19 mouse cellular contexts compared by ENCODE assay signal in the genomic region with DNA sequence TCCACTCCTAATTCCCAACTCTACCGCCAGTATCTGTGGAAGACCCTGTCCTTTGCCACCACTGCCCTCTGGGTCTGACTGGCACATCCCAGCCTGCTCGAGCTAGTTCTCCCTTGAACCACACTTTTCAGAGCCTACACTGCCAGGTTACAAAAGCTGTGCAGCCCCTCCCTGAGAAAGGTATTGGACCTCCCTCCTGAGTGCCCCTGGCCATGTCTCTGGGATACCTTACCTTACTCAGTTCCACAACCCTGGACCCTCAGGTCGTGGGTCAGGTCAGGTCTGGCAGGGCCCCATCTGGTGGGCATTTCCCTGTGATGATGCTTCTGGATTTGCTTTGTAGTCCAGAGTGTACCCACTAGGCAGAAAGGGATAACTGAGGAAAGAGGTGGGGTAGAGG. TPM values are rescaled to one million over a fixed set of nuclear protein-coding genes. Genes with fewer than 3 reads are reported as not detected.
DNase-seq lines count a peak whose midpoint lies in the region; ATAC-seq lines count a peak whose summit lies in the region.
"Had no signal": no experiment of that assay in that cellular context is flagged by ENCODE, and none has a peak within 500 bp of the region (broad histone marks: within the 10 kb centered on the region; RNA-seq: fewer than 3 reads in every experiment).

No protein-coding gene starts in this region.

- no peak overlapping the region for H3K4me2 ChIP-seq in hindbrain, embryonic 15.5 days
- H3K4me2 ChIP-seq in hindbrain, embryonic 16.5 days (ENCODE audit: low read length), result no peak overlapping the region
- H3K4me2 ChIP-seq in midbrain, embryonic 13.5 days (replicated peaks), result no peak overlapping the region
- no peak overlapping the region for H3K4me2 ChIP-seq in midbrain, embryonic 14.5 days (ENCODE audit: low read length)
- H3K4me2 ChIP-seq: liver, embryonic 12.5 days had no signal

- no peak overlapping the region for H3K9ac ChIP-seq in hindbrain, embryonic 15.5 days
- no peak overlapping the region for H3K9ac ChIP-seq in hindbrain, embryonic 16.5 days (ENCODE audit: low read depth, low read length)
- H3K9ac ChIP-seq in midbrain, embryonic 13.5 days (replicated peaks), result no peak overlapping the region
- no peak overlapping the region for H3K9ac ChIP-seq in midbrain, embryonic 14.5 days (replicated peaks; ENCODE audit: low read length)
- H3K9ac ChIP-seq: embryonic facial prominence, embryonic 15.5 days; liver, embryonic 12.5 days; neural tube, embryonic 13.5 days had no signal

- peak overlapping the region; percentile 81; the same call in 1 of the 2 replicates for H3K27ac ChIP-seq in heart, embryonic 10.5 days
- H3K27ac ChIP-seq in hindbrain, embryonic 15.5 days (replicated peaks), result 0 out of 2 replicates have a peak overlapping the region, but pooled peaks have one; percentile 32
- no peak overlapping the region for H3K27ac ChIP-seq in hindbrain, embryonic 16.5 days (ENCODE audit: low read depth, low read length)
- peak overlapping the region; percentile 69; the same call in 1 of the 2 replicates for H3K27ac ChIP-seq in midbrain, embryonic 13.5 days
- H3K27ac ChIP-seq in midbrain, embryonic 14.5 days (replicated peaks; ENCODE audit: low read depth, low read length), result no peak overlapping the region
- H3K27ac ChIP-seq: embryonic facial prominence, embryonic 15.5 days; layer of hippocampus, adult 2 months; liver, embryonic 12.5 days had no signal

- H3K27me3 ChIP-seq in heart, embryonic 10.5 days (ENCODE audit: insufficient read depth, poor library complexity, severe bottlenecking), result no peaks in the 10 kb centered on the region
- H3K27me3 ChIP-seq in hindbrain, embryonic 15.5 days, result no peaks in the 10 kb centered on the region
- no peaks in the 10 kb centered on the region for H3K27me3 ChIP-seq in hindbrain, embryonic 16.5 days (replicated peaks; ENCODE audit: control insufficient read depth, insufficient read depth, low read length)
- H3K27me3 ChIP-seq in midbrain, embryonic 13.5 days, result no peaks in the 10 kb centered on the region
- no peaks in the 10 kb centered on the region for H3K27me3 ChIP-seq in midbrain, embryonic 14.5 days (ENCODE audit: control insufficient read depth, insufficient read depth, low read length)
- H3K27me3 ChIP-seq: embryonic facial prominence, embryonic 15.5 days; neural tube, embryonic 13.5 days had no signal

- no peak for DNase-seq in heart, embryonic 10.5 days (ENCODE audit: low spot score)
- no peak for DNase-seq in heart, adult 9 months (ENCODE audit: low spot score in 2 of 2)
- DNase-seq in midbrain, embryonic 14.5 days, result no peak
- DNase-seq in layer of hippocampus, adult 11-12 months (ENCODE audit: low spot score), result no peak
- DNase-seq: adrenal gland, postnatal 14 days; gastrocnemius, adult 2 months; kidney, adult 9 months; thymus, postnatal 25 days had no signal

- H3K36me3 ChIP-seq in heart, embryonic 10.5 days, result no peaks in the 10 kb centered on the region
- no peaks in the 10 kb centered on the region for H3K36me3 ChIP-seq in hindbrain, embryonic 15.5 days
- no peaks in the 10 kb centered on the region for H3K36me3 ChIP-seq in hindbrain, embryonic 16.5 days (ENCODE audit: control insufficient read depth, insufficient read depth, low read length)
- H3K36me3 ChIP-seq in midbrain, embryonic 13.5 days, result no peaks in the 10 kb centered on the region
- H3K36me3 ChIP-seq in midbrain, embryonic 14.5 days (ENCODE audit: control insufficient read depth, insufficient read depth, low read length), result no peaks in the 10 kb centered on the region
- H3K36me3 ChIP-seq: embryonic facial prominence, embryonic 15.5 days; G1E; liver, embryonic 12.5 days; neural tube, embryonic 13.5 days had no signal

- no peak for ATAC-seq in hindbrain, embryonic 15.5 days (ENCODE audit: low FRiP score, low read depth)
- ATAC-seq in hindbrain, embryonic 16.5 days, result no peak
- no peak for ATAC-seq in midbrain, embryonic 13.5 days
- no peak for ATAC-seq in midbrain, embryonic 14.5 days (ENCODE audit: low FRiP score, low TSS enrichment)
- ATAC-seq: activated CD4-positive, CD25-positive, alpha-beta regulatory T cell, adult 4 months; CD4-positive, CD25-positive, alpha-beta regulatory T cell, adult 4 months; liver, embryonic 12.5 days had no signal

- no peaks in the 10 kb centered on the region for H3K9me3 ChIP-seq in heart, embryonic 10.5 days
- no peaks in the 10 kb centered on the region for H3K9me3 ChIP-seq in hindbrain, embryonic 15.5 days
- no peaks in the 10 kb centered on the region for H3K9me3 ChIP-seq in hindbrain, embryonic 16.5 days (ENCODE audit: control insufficient read depth, low read length)
- no peaks in the 10 kb centered on the region for H3K9me3 ChIP-seq in midbrain, embryonic 13.5 days
- no peaks in the 10 kb centered on the region for H3K9me3 ChIP-seq in midbrain, embryonic 14.5 days (ENCODE audit: control insufficient read depth, low read length)
- H3K9me3 ChIP-seq: embryonic facial prominence, embryonic 15.5 days; G1E; liver, embryonic 12.5 days; megakaryocyte, embryonic 14.5 days; neural tube, embryonic 13.5 days had no signal

- H3K4me1 ChIP-seq in heart, embryonic 10.5 days, result peaks cover 100% of the 10 kb centered on the region
- H3K4me1 ChIP-seq in hindbrain, embryonic 15.5 days (replicated peaks), result peaks cover 73% of the 10 kb centered on the region
- H3K4me1 ChIP-seq in hindbrain, embryonic 16.5 days (ENCODE audit: control insufficient read depth, insufficient read depth, low read depth, low read length), result peaks cover 57% of the 10 kb centered on the region
- H3K4me1 ChIP-seq in midbrain, embryonic 13.5 days (replicated peaks), result peaks cover 94% of the 10 kb centered on the region
- H3K4me1 ChIP-seq in midbrain, embryonic 14.5 days (ENCODE audit: control insufficient read depth, insufficient read depth, low read length), result peaks cover 62% of the 10 kb centered on the region

- 0 out of 2 replicates have a peak overlapping the region, but pooled peaks have one; percentile 19 for H3K4me3 ChIP-seq in heart, embryonic 10.5 days
- no peak overlapping the region for H3K4me3 ChIP-seq in hindbrain, embryonic 15.5 days
- no peak overlapping the region for H3K4me3 ChIP-seq in hindbrain, embryonic 16.5 days (ENCODE audit: low read length)
- H3K4me3 ChIP-seq in midbrain, embryonic 13.5 days (replicated peaks), result no peak overlapping the region
- H3K4me3 ChIP-seq in midbrain, embryonic 14.5 days (replicated peaks; ENCODE audit: low read depth, low read length), result no peak overlapping the region
- H3K4me3 ChIP-seq: embryonic facial prominence, embryonic 15.5 days; gastrocnemius, adult 2 months; layer of hippocampus, adult 2 months; liver, embryonic 12.5 days; megakaryocyte, embryonic 14.5 days; neural tube, embryonic 13.5 days had no signal

- WGBS in heart, embryonic 10.5 days, result 82% methylated on average over 3 of the region's 3 CpGs
- 83% methylated on average over 3 of the region's 3 CpGs for WGBS in hindbrain, embryonic 15.5 days
- WGBS in hindbrain, embryonic 16.5 days, result 85% methylated on average over 3 of the region's 3 CpGs
- 94% methylated on average over 3 of the region's 3 CpGs for WGBS in midbrain, embryonic 13.5 days
- 86% methylated on average over 3 of the region's 3 CpGs for WGBS in midbrain, embryonic 14.5 days

RNA-seq across cellular contexts. Expression of gene Glis2, which starts 5.1 kb away (rescaled TPM):
- polyA plus RNA-seq in heart, embryonic 10.5 days (2016; fragmentation: Nextera tagmentation; extraction: Ambion mirVana), result 13.9 and 20.7 TPM in 2 replicates
- 17.0 and 19.7 TPM in 2 replicates for polyA plus RNA-seq in hindbrain, embryonic 15.5 days (2015; fragmentation: Nextera tagmentation; extraction: Ambion mirVana)
- polyA plus RNA-seq in hindbrain, embryonic 16.5 days (2015; fragmentation: Nextera tagmentation; extraction: Ambion mirVana), result 13.0 and 14.2 TPM in 2 replicates
- polyA plus RNA-seq in midbrain, embryonic 13.5 days (2015; fragmentation: Nextera tagmentation; extraction: Ambion mirVana), result 20.0 and 26.3 TPM in 2 replicates
- 13.2 and 13.4 TPM in 2 replicates for polyA plus RNA-seq in midbrain, embryonic 14.5 days (2014; fragmentation: Nextera tagmentation; extraction: Ambion mirVana)

RNA-seq across cellular contexts. Expression of gene Pam16, which starts 25.2 kb away (rescaled TPM):
- polyA plus RNA-seq in heart, embryonic 10.5 days (2016; fragmentation: Nextera tagmentation; extraction: Ambion mirVana), result 116 and 130 TPM in 2 replicates
- polyA plus RNA-seq in hindbrain, embryonic 15.5 days (2015; fragmentation: Nextera tagmentation; extraction: Ambion mirVana), result 161 and 170 TPM in 2 replicates
- 139 and 150 TPM in 2 replicates for polyA plus RNA-seq in hindbrain, embryonic 16.5 days (2015; fragmentation: Nextera tagmentation; extraction: Ambion mirVana)
- polyA plus RNA-seq in midbrain, embryonic 13.5 days (2015; fragmentation: Nextera tagmentation; extraction: Ambion mirVana), result 153 and 155 TPM in 2 replicates
- 171 and 207 TPM in 2 replicates for polyA plus RNA-seq in midbrain, embryonic 14.5 days (2014; fragmentation: Nextera tagmentation; extraction: Ambion mirVana)

RNA-seq across cellular contexts. Expression of gene Tfap4, which starts 40.0 kb away (rescaled TPM):
- polyA plus RNA-seq in heart, embryonic 10.5 days (2016; fragmentation: Nextera tagmentation; extraction: Ambion mirVana), result 9.5 and 17.5 TPM in 2 replicates
- polyA plus RNA-seq in hindbrain, embryonic 15.5 days (2015; fragmentation: Nextera tagmentation; extraction: Ambion mirVana), result 7.2 and 8.2 TPM in 2 replicates
- 8.5 and 10.6 TPM in 2 replicates for polyA plus RNA-seq in hindbrain, embryonic 16.5 days (2015; fragmentation: Nextera tagmentation; extraction: Ambion mirVana)
- polyA plus RNA-seq in midbrain, embryonic 13.5 days (2015; fragmentation: Nextera tagmentation; extraction: Ambion mirVana), result 10.5 and 11.2 TPM in 2 replicates
- 7.2 and 8.9 TPM in 2 replicates for polyA plus RNA-seq in midbrain, embryonic 14.5 days (2014; fragmentation: Nextera tagmentation; extraction: Ambion mirVana)

RNA-seq across cellular contexts. Expression of gene Vasn, which starts 40.1 kb away (rescaled TPM):
- 13.7 and 16.9 TPM in 2 replicates for polyA plus RNA-seq in heart, embryonic 10.5 days (2016; fragmentation: Nextera tagmentation; extraction: Ambion mirVana)
- polyA plus RNA-seq in hindbrain, embryonic 15.5 days (2015; fragmentation: Nextera tagmentation; extraction: Ambion mirVana), result 5.9 and 6.4 TPM in 2 replicates
- 6.0 and 7.0 TPM in 2 replicates for polyA plus RNA-seq in hindbrain, embryonic 16.5 days (2015; fragmentation: Nextera tagmentation; extraction: Ambion mirVana)
- polyA plus RNA-seq in midbrain, embryonic 13.5 days (2015; fragmentation: Nextera tagmentation; extraction: Ambion mirVana), result 3.2 and 4.6 TPM in 2 replicates
- polyA plus RNA-seq in midbrain, embryonic 14.5 days (2014; fragmentation: Nextera tagmentation; extraction: Ambion mirVana), result 3.4 and 3.9 TPM in 2 replicates

RNA-seq across cellular contexts. Expression of gene Dnaja3, which starts 40.2 kb away (rescaled TPM):
- 78.3 and 85.5 TPM in 2 replicates for polyA plus RNA-seq in heart, embryonic 10.5 days (2016; fragmentation: Nextera tagmentation; extraction: Ambion mirVana)
- 63.7 and 63.9 TPM in 2 replicates for polyA plus RNA-seq in hindbrain, embryonic 15.5 days (2015; fragmentation: Nextera tagmentation; extraction: Ambion mirVana)
- 70.6 and 71.9 TPM in 2 replicates for polyA plus RNA-seq in hindbrain, embryonic 16.5 days (2015; fragmentation: Nextera tagmentation; extraction: Ambion mirVana)
- polyA plus RNA-seq in midbrain, embryonic 13.5 days (2015; fragmentation: Nextera tagmentation; extraction: Ambion mirVana), result 50.5 and 54.3 TPM in 2 replicates
- polyA plus RNA-seq in midbrain, embryonic 14.5 days (2014; fragmentation: Nextera tagmentation; extraction: Ambion mirVana), result 44.8 and 55.0 TPM in 2 replicates

Comparison
In these comparisons a context has a peak if more than half of its experiments do, and no peak if none do; other contexts are left out.
1. H3K27ac ChIP-seq: peak in heart, embryonic 10.5 days (single experiment), hindbrain, embryonic 15.5 days (single experiment) and midbrain, embryonic 13.5 days (single experiment); none in hindbrain, embryonic 16.5 days (single experiment) and midbrain, embryonic 14.5 days (single experiment).